Mouse (Mus musculus): Measurements from ENCODE around the gene Gm49392. TPM values are rescaled to one million over a fixed set of nuclear protein-coding genes. Genes with fewer than 3 reads are reported as not detected.

Gene Gm49392
- polyA plus RNA-seq, 1 experiment = 0.25 TPM

DNA sequence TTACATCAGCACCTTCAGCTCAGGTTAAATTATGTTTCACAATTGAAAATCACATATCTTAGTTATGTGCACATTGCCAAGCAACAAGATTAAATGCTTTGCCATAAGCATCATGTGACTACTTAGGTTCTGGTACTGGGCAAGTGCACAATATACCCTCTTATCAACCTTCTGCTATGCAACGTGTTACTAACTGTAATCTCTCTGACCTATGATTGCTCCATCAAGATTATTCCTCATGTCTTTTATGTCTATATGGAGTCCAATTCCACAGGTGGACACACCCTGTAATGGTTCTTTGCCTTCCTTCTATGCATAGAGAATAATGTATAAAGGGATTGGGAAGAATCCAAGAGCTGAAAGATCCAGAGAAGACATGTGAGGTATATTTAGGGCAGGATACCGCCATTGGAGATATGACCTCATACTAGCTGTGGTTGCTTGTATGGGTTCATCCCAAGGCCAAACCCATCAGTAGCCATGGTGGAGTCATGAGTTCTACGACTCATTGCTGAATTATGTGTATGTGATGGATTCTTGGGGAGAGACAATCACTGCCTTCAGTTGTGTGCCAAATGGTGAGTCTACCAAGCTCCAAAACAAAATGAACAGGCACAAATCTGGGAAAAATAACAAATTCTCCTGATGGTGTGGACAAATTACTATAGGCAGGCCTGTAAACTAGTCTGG lies 76.1 kb downstream of the Gm49392 start:
- Histone ChIP-seq H3K36me3 (ENCODE audit: control insufficient read depth, insufficient read depth, low read length) (no peaks in the 10 kb centered on the region), H3K27ac (ENCODE audit: insufficient read depth, low read length) (no peak overlapping the region), H3K27me3 (ENCODE audit: control insufficient read depth, insufficient read depth, low read length) (no peaks in the 10 kb centered on the region), H3K4me1 (ENCODE audit: control insufficient read depth, insufficient read depth, insufficient read length) (no peaks in the 10 kb centered on the region), H3K4me3 (ENCODE audit: extremely low read depth, insufficient read depth, insufficient read length) (no peak overlapping the region)
- no peak for TF ChIP-seq CTCF (IDR thresholded peaks at IDR 0.05; ENCODE audit: extremely low read depth, insufficient read depth, insufficient read length, insufficient replicate concordance)
- TF ChIP-seq POLR2A (IDR thresholded peaks at IDR 0.05; ENCODE audit: low read depth, low read length) = no peak
- 86% methylated on average over 3 of the region's 3 CpGs for WGBS
- DNase-seq (ENCODE audit: low read depth in 1 of 2, low spot score in 2 of 2) = no peak

DNA sequence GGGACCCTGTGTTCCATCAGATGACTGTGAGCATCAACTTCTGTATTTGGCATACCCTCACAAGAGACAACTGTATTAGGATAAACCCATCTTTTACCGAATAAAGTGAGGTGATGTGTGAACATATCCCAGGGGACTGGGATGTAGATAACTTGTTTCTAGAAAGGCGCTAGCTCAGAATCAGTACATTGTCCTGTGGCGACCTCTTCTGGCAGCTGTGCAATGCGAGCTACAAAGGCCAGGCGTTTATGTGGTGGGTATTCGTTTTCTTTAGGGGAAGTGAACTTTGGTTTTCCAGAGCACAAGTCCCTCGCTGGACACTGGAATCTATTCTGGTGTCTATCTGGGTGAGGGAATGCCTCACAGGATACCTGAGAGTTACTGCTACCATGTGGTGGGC lies 77.2 kb downstream of the Gm49392 start:
- H3K4me1 ChIP-seq (ENCODE audit: control insufficient read depth, insufficient read depth, insufficient read length) = no peaks in the 10 kb centered on the region
- DNase-seq (ENCODE audit: low read depth in 1 of 2, low spot score in 2 of 2) = no peak
- TF ChIP-seq CTCF (IDR thresholded peaks at IDR 0.05; ENCODE audit: extremely low read depth, insufficient read depth, insufficient read length, insufficient replicate concordance) (no peak), POLR2A (IDR thresholded peaks at IDR 0.05; ENCODE audit: low read depth, low read length) (no peak)
- H3K36me3 ChIP-seq (ENCODE audit: control insufficient read depth, insufficient read depth, low read length) = no peaks in the 10 kb centered on the region
- 10% methylated on average over 7 of the region's 7 CpGs for WGBS
- H3K27me3 ChIP-seq (ENCODE audit: control insufficient read depth, insufficient read depth, low read length) = no peaks in the 10 kb centered on the region
- no peak overlapping the region for H3K4me3 ChIP-seq (ENCODE audit: extremely low read depth, insufficient read depth, insufficient read length)
- no peak overlapping the region for H3K27ac ChIP-seq (ENCODE audit: insufficient read depth, low read length)

DNA sequence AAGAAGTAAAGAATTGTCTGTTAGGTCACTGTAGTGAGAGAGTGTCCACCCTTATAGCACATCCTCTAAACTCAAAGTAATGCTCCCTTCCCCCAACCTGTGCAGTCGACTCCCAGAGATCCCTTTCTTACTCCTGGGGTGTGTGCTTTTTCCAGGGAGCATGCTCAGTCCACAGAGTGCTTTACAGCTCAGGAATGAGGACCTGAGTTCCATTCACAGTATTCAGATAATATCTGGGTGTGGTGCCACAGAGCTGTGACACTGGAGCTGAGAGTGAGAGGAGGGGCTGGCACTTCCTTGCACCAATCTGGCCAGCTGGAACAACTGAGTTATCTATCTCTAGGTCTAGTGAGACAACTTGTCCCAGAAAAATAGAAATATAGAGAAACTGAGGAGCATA lies 83.0 kb downstream of the Gm49392 start:
- Histone ChIP-seq H3K27ac (ENCODE audit: insufficient read depth, low read length) (no peak overlapping the region), H3K4me3 (ENCODE audit: extremely low read depth, insufficient read depth, insufficient read length) (no peak overlapping the region), H3K4me1 (ENCODE audit: control insufficient read depth, insufficient read depth, insufficient read length) (no peaks in the 10 kb centered on the region), H3K36me3 (ENCODE audit: control insufficient read depth, insufficient read depth, low read length) (no peaks in the 10 kb centered on the region), H3K27me3 (ENCODE audit: control insufficient read depth, insufficient read depth, low read length) (no peaks in the 10 kb centered on the region)
- TF ChIP-seq POLR2A (IDR thresholded peaks at IDR 0.05; ENCODE audit: low read depth, low read length) = no peak
- no peak for TF ChIP-seq CTCF (IDR thresholded peaks at IDR 0.05; ENCODE audit: extremely low read depth, insufficient read depth, insufficient read length, insufficient replicate concordance)
- 57% methylated on average over 1 of the region's 1 CpGs for WGBS
- DNase-seq (ENCODE audit: low read depth in 1 of 2, low spot score in 2 of 2) = no peak

DNA sequence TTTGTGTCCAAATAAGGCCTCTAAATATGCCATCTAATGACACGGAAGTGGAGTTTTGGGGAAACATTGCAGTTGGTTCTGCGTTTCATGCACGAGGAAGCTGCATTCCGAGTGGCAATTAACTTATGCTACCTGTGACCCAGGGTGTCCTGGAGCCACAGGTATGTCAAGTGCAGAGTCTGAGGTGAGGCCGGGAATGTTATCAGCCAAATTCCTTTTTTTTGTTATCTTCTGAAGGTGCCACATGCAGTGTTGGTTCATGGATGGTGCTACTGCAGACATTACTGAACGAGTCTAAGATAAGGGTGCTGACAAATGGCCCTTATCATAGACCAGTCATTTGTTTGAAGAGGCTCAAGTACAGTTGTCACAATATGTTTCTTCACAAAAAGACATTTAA lies 83.9 kb downstream of the Gm49392 start:
- no peaks in the 10 kb centered on the region for H3K36me3 ChIP-seq (ENCODE audit: control insufficient read depth, insufficient read depth, low read length)
- H3K4me3 ChIP-seq (ENCODE audit: extremely low read depth, insufficient read depth, insufficient read length) = no peak overlapping the region
- TF ChIP-seq CTCF (IDR thresholded peaks at IDR 0.05; ENCODE audit: extremely low read depth, insufficient read depth, insufficient read length, insufficient replicate concordance) (no peak), POLR2A (IDR thresholded peaks at IDR 0.05; ENCODE audit: low read depth, low read length) (no peak)
- no peak for DNase-seq (ENCODE audit: low read depth in 1 of 2, low spot score in 2 of 2)
- H3K4me1 ChIP-seq (ENCODE audit: control insufficient read depth, insufficient read depth, insufficient read length) = no peaks in the 10 kb centered on the region
- 84% methylated on average over 6 of the region's 6 CpGs for WGBS
- no peak overlapping the region for H3K27ac ChIP-seq (ENCODE audit: insufficient read depth, low read length)
- no peaks in the 10 kb centered on the region for H3K27me3 ChIP-seq (ENCODE audit: control insufficient read depth, insufficient read depth, low read length)

DNA sequence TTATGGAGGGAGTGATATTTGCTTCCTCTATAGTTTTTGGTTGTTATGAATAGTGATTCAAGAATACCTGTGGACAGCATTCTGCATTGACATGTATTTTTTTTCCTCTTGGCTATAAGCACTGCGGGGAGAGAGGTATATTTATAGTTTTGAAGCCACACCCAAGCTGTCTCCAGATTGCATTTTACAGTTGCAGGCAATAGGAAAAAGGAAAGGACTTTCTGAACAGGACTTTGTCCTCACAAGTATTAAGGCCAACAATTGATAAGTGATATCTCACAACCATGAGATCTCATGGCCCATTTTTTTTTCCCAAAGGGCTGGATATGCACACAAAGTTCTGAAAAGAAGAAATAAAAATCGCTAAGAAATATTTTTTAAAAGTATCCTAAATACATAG lies 87.0 kb downstream of the Gm49392 start:
- no peak for DNase-seq (ENCODE audit: low read depth in 1 of 2, low spot score in 2 of 2)
- TF ChIP-seq POLR2A (IDR thresholded peaks at IDR 0.05; ENCODE audit: low read depth, low read length) = no peak
- TF ChIP-seq CTCF (IDR thresholded peaks at IDR 0.05; ENCODE audit: extremely low read depth, insufficient read depth, insufficient read length, insufficient replicate concordance) = no peak
- Histone ChIP-seq H3K4me1 (ENCODE audit: control insufficient read depth, insufficient read depth, insufficient read length) (no peaks in the 10 kb centered on the region), H3K4me3 (ENCODE audit: extremely low read depth, insufficient read depth, insufficient read length) (no peak overlapping the region), H3K27ac (ENCODE audit: insufficient read depth, low read length) (no peak overlapping the region), H3K36me3 (ENCODE audit: control insufficient read depth, insufficient read depth, low read length) (no peaks in the 10 kb centered on the region), H3K27me3 (ENCODE audit: control insufficient read depth, insufficient read depth, low read length) (no peaks in the 10 kb centered on the region)
- WGBS = 69% methylated on average over 2 of the region's 2 CpGs

DNA sequence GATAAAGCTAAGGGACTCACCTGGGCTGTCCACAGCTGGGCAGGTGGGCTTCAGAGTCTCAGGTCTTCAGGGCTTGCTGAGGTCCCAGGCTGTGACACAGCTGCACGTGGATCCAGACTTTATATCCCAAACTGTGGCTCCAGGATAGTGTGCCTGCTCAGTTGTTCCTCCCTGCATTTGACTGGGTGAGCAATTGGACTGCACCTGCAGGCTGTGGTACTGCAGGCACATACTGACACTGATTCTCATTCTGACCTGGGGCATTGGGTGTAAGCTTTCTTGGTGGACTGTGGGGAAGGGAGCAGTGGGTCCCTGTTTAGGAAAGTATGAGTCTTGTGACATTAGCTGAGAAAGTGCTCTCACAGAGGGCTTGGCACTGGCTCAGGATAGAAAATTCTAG lies 93.9 kb downstream of the Gm49392 start, which contains the start of gene Ctsll3:
Ctsll3 (minus strand) TSS at position 101 of the 400 bp plus-strand sequence.
- H3K4me1 ChIP-seq (ENCODE audit: control insufficient read depth, insufficient read depth, insufficient read length) = no peaks in the 10 kb centered on the region
- no peaks in the 10 kb centered on the region for H3K36me3 ChIP-seq (ENCODE audit: control insufficient read depth, insufficient read depth, low read length)
- TF ChIP-seq CTCF (IDR thresholded peaks at IDR 0.05; ENCODE audit: extremely low read depth, insufficient read depth, insufficient read length, insufficient replicate concordance) (no peak), POLR2A (IDR thresholded peaks at IDR 0.05; ENCODE audit: low read depth, low read length) (no peak)
- H3K27ac ChIP-seq (ENCODE audit: insufficient read depth, low read length) = no peak within 1 kb of the TSS
- no peak for DNase-seq (ENCODE audit: low read depth in 1 of 2, low spot score in 2 of 2)
- 68% methylated on average over 1 of the region's 1 CpGs for WGBS
- H3K4me3 ChIP-seq (ENCODE audit: extremely low read depth, insufficient read depth, insufficient read length) = no peak within 1 kb of the TSS
- H3K27me3 ChIP-seq (ENCODE audit: control insufficient read depth, insufficient read depth, low read length) = no peaks in the 10 kb centered on the region

Other genes with a start within 250 kb of the Gm49392 start
- not detected in 2 replicates for gene BC051665, start 110.5 kb downstream of the Gm49392 start, polyA plus RNA-seq (2012; rRNA removed)
- not detected in 2 replicates for gene Ctsll3, start 94.0 kb downstream of the Gm49392 start, polyA plus RNA-seq (2012; rRNA removed)
- 0.20 and 0.68 TPM in 2 replicates for gene 4930486L24Rik, start 32.4 kb downstream of the Gm49392 start, polyA plus RNA-seq (2012; rRNA removed)
- 2.2 and 2.8 TPM in 2 replicates for gene Ctla2b, start 553 bp upstream of the Gm49392 start, polyA plus RNA-seq (2012; rRNA removed)
- gene Tpbpb, start 8.0 kb upstream of the Gm49392 start, polyA plus RNA-seq (2012; rRNA removed) = not detected in 2 replicates
- not detected in 2 replicates for gene Gm49393, start 38.7 kb upstream of the Gm49392 start, polyA plus RNA-seq (2012; rRNA removed)
- gene Gm49391, start 39.7 kb upstream of the Gm49392 start, polyA plus RNA-seq (2012; rRNA removed) = 1.4 and 2.3 TPM in 2 replicates
- gene Ctla2a, start 39.7 kb upstream of the Gm49392 start, polyA plus RNA-seq (2012; rRNA removed) = 12.0 and 13.4 TPM in 2 replicates
- not detected in 2 replicates for gene Tpbpa, start 45.1 kb upstream of the Gm49392 start, polyA plus RNA-seq (2012; rRNA removed)
- gene Ctsj, start 109.1 kb upstream of the Gm49392 start, polyA plus RNA-seq (2012; rRNA removed) = not detected in 2 replicates
- gene Ctsq, start 143.7 kb upstream of the Gm49392 start, polyA plus RNA-seq (2012; rRNA removed) = not detected in 2 replicates